Mouse (Mus musculus): ENCODE measurements around the gene Map3k13.

DNA sequence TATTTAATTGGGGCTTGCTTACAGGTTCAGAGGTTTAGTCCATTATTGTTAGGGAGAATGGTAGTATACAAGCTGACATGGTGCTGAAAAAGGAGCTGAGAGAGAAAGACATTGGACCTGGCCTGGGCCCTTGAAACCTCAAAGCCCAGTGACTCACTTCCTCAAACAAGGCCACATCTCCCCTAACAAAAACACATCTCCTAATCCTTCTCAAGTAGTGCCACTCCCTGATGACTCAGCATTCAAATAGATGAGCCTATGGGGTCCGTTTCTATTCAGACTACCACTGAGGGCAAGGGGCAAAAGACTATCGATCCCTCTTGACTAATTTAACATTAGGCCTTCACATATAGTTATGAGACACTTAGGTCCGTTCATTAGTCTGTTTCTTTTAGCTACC lies 68.3 kb downstream of the Map3k13 start:
- TF ChIP-seq CTCF (IDR thresholded peaks at IDR 0.05; ENCODE audit: low read depth) (no peak), EP300 (optimal IDR thresholded peaks at IDR 0.05) (no peak)
